Mouse (Mus musculus) gastrocnemius, postnatal 14 days (tissue): ENCODE data around the gene Irf6. TPM values are rescaled to one million over a fixed set of nuclear protein-coding genes. Genes with fewer than 3 reads are reported as not detected.
A peak's percentile ranks its signal among the peaks of the same experiment; 100 is the strongest.

Experiments used
- DNase-seq: peaks from one replicate; pipeline ENCODE4 v3.0.0; 2021; ENCODE audit warnings: mixed read lengths
- intact Hi-C: fragments of 180-260 bp; cut with DNase I; formaldehyde crosslinking; loops from one replicate; pipeline ENCODE4 v1.15.1; 2025; ENCODE audit warnings: low total_unique reads
- total RNA-seq, 2 experiments: library from RNA; stranded (reverse); gene quantifications; 2 replicates each; pipeline ENCODE4 v1.2.3; 2021

Irf6 gene
- total RNA-seq, 2 experiments from 2014 or later, result 1.6 to 2.0 TPM

DNA sequence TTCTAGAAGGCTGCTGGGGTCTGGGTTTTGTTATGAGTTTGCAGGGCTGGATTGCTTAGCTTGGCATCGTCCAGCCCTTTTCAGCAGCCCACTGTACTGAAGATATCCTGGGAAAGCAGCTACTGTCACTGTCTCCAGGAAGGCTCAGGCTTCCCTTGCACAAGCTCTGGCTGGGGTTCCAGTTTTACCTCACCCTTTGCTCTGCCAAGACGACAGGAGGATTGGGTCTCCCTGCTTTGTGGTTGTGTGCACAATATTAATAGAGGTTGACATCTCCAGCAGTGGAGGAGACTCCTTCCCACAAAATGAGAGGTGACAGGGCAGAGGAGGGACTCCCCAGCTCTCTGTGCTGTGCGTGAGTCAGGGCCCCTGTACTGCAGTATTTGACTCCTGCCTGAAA, 3.7 kb upstream of the Irf6 start:
- intact Hi-C loops, result no loop called here
- DNase-seq, result no peak

DNA sequence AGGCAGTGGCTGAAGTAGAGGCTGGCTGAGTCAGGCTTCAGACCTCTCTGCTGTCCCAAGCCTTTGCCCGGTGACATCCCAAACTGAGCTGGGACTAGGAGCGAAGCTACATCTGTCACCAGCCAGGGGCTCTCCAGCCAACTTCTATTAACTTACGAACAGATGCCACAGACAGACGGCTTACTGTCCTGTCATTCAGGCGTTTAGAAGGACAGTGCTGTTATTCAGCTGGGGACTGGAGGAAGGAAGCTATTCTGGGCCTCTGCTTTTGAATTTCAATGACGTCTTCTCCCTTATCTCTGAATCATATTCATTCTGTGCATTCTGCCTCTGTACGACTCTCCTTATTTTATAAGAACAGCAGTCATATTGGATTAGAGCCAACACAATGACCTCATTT, 1.8 kb upstream of the Irf6 start:
- intact Hi-C loops, result no loop called here
- no peak for DNase-seq

DNA sequence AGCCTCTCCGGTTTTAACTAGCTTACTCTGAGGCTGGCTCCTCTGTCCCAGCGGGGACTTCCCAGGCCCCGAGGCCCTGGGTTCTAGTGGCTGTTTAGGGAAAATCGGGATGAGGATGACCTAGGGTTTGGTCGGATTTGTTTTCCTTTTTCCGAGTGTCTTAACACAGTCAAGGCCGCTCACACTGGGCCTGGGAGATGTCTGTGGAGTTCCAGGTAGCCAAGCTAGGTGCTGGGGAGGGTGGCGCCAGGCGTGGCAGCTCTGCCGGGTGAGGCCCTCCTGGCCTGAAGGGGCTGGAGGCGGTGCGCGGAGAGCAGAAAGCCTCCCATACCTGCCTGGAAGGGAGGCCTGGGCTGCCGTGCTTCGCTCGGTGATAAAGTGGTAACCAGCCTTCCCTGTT, 650 bp downstream of the Irf6 start:
- intact Hi-C loops, result no loop called here

GRCm38 (mm10) chr1:193156316-193157110, 3.6 kb downstream of the Irf6 start:
- intact Hi-C loops, result no loop called here
- no peak for DNase-seq

More for the DNA sequence above, 650 bp downstream of the Irf6 start:
- no peak for DNase-seq

- intact Hi-C loops, result no loop called here
- peak; percentile 16 for DNase-seq
These were observed 4.2 kb downstream of the Irf6 start for GRCm38 (mm10) chr1:193157111-193157492.

DNA sequence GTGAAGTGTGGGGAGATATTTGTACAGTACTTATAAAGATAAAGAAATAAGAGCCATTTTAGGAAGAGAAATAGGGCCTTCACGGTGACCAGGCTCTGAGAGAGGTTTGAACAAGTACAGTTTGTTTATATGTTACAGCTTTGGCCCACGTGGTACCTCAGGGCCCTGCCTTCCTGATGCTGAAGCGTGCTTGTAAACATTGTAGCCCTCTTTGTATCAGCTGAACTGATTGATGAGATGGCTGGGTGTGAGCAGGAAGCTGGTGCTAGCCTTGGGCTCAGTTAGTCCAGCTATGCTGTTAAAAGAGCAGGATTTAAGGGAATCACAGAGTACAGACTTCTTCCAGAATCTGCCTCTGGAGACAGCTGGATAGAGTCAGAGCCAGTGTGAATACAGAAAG, 6.3 kb downstream of the Irf6 start:
- intact Hi-C loops, result no loop called here
- DNase-seq, result no peak

DNA sequence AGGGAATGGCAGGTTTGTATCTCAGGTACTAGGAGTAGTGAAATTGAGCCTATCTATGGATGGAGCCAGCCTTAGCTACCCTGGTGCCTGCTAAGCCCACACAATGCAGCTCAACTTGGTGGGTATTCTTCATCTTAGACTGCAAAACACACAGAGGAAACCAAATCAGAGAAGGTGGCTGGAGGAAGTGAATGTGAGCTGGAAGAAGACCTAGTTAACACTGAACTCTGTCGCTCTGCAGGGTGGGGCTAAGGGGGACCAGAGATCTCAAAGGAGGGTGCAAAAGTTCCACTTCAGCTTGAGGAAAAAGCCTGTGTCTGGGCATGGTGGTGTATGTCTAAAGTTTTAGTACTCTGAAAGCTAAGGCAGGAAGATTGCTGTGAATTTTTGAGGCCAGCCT, 6.7 kb downstream of the Irf6 start:
- intact Hi-C loops, result no loop called here
- no peak for DNase-seq

DNA sequence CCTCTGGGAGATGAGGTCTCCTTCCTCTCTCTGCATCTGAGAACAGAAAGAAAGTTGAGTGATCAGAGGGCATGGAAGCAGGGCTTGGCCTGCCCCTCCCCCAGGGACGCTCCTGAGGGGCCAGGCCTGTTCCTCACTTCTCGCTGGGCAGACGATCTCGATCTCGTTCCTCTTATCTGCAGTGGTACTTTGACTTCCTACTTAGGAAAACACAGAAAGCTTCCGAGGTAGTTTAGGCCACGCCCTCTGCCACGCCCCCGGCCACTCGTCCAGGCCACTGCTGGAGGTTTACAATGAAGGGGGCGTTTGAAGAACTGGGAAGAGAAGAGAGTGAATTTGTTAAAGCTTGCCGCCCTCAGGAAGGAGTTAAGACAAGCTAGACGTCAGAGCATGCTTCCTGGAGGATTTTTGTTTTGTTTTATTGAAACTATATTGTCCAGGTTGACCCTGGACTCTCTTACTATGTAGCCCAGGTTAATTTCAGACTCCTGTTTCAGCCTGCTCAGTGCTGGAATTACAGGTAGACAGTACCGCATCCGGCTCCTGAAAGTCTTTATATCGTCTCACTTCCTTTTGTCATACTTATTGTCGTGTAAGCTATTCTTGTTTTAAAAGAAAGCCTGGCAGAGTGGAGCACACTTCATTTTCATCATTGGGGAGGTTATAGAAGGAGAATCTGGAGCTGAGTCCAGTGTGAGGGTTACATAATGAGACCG, 7.6 kb downstream of the Irf6 start:
- peak; percentile 41 for DNase-seq
- intact Hi-C loops, result no loop called here

GRCm38 (mm10) chr1:193167746-193168145, 14.8 kb downstream of the Irf6 start, which contains the start of gene A130010J15Rik:
Gene A130010J15Rik (plus strand): TSS chr1:193168046.
- intact Hi-C loops, result no loop called here
- DNase-seq, result no peak

GRCm38 (mm10) chr1:193169228-193169627, 16.3 kb downstream of the Irf6 start:
- no peak for DNase-seq
- intact Hi-C loops, result no loop called here

- intact Hi-C loops, result no loop called here
These were observed 16.9 kb downstream of the Irf6 start for GRCm38 (mm10) chr1:193169856-193170255.

DNA sequence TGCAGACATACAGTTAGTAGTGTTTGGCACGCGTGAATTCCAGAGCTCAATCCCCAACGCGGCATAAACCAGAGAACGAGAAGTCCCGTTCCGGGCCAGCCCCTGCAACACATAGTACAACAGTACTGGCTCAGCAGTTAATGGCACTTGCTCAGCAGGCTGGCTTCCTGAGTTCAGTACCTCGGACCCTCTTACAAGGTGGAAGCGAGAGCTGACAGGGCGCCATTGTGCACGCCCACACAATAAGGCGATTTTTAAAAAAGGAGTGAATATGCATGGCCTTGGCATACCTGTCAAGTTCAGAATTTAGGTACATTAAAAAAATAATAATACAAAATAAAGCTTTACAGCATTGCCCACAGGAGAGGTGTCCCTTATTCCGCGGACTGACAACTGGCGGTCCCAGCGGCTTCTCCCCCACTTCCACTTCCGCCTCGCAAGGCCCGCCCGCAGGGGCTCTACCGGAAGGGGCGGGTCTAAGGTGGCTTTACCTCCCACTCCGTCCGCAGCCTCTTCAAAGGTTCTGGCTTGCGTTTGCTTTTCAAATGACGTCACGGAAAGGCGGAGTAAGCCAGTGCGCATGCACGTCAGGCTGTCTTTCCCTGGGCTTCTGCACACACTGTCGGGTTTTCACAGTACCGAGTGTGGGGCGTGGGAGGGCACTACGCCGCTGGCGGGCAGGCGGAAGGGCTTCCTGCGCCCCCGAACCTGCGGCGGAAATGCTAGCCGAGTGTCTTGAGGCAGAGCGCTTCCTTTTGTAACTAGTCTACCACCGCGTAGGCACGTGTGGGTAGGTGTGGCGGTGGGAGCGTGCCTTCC, 20.3 kb downstream of the Irf6 start:
- peak; percentile 95 for DNase-seq
- intact Hi-C loops, result no loop called here

More at GRCm38 (mm10) chr1:193169856-193170255, 16.9 kb downstream of the Irf6 start:
- no peak for DNase-seq

DNA sequence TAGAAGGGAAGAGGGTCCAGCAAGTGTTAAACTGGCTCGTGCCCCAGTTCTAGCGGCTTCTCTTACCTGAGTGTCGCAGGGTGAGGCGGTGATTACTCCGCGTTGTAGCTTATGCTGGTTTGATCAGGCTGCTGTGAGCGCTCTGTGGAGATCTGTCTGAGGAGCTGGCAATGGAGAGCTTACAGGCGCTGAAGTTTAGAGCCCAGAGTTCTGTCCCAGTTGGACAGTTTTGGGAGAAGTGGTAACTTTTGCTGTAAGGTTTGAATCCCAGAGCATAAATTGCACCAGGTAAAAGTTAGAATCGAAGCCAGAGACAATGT, 20.9 kb downstream of the Irf6 start:
- no peak for DNase-seq
- intact Hi-C loops, result no loop called here

- no peak for DNase-seq
- intact Hi-C loops, result no loop called here
These were observed 21.3 kb downstream of the Irf6 start for GRCm38 (mm10) chr1:193174143-193174733.

GRCm38 (mm10) chr1:193181104-193181503, 28.2 kb downstream of the Irf6 start:
- no peak for DNase-seq
- intact Hi-C loops, result no loop called here

DNA sequence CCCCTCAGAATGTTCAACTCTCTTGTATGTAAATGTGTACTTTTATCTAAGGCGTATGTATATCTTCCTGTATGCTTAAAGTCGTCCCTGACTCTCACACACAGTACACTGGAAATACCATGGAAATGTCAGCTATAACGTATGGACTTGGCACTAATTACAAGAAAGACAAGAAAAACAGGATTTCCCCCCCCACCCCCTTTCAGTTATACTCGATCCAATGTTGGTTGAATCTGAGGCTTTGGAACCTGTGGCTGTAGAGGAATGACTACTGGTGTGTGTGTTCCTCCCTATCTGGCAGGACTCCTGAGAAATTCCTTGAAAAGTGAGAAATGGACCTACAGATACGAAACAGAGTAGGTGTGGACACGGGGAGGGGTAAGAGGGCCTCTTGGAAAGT, 35.3 kb downstream of the Irf6 start:
- DNase-seq, result no peak
- intact Hi-C loops, result no loop called here

- intact Hi-C loops, result no loop called here
These were observed 36.3 kb downstream of the Irf6 start for GRCm38 (mm10) chr1:193189151-193189621.

DNA sequence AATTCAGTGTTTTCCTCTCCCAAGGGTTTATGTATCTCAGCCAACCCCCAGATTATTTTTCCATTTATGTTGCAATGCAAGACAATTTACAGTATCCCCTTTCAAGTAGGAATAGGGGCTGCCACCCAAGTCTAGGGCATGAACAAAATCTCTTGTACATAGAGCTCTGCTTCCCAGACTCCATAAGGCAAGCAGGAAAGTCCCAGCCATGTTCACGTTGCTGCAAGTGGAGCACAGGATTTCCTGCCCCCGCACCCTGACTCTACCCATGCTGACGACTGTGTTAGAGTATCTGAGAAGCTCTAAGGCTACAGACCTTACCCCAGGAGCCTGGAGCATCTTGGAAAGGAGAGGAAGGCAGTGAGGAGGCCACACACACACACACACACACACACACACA, 36.9 kb downstream of the Irf6 start:
- DNase-seq, result no peak
- intact Hi-C loops, result no loop called here

More at GRCm38 (mm10) chr1:193189151-193189621, 36.3 kb downstream of the Irf6 start:
- peak; percentile 80 for DNase-seq

DNA sequence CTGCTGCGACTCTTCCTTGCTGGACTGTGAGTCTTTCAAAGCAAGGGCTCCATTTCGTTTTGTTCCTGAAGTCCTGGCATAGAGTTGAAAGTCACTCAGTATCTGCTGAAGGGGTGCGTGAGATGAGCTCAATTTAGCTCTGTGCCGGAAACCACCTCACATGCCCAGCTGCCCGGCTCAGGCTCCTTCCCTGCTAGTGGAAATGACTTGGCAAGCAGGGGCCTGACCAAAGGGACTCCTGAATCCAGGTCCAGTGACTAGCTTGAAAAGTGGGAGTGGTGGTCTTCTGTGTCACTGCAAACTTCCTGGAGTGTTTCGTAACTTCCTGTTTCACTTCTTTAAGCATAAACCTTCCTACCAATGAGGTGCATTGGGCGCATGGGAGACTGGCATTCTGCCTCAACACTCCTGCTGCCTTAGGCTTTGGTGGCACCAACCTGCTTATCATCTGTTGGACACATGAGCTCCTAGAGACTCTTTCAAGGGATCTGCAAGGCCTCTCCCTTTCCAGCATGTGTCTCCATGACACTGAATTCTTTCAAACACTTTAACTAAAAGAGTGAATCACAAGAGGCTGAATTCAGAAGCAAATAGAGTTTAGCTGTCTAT, 38.9 kb downstream of the Irf6 start:
- DNase-seq, result no peak
- intact Hi-C loops, result no loop called here
